In genomic region chr7:67562176-67562575, GRCm38 (mm10) we compare ENCODE assay signal across 10 mouse cellular contexts.
A peak's percentile ranks its signal among the peaks of the same experiment; 100 is the strongest.
DNase-seq lines count a peak whose midpoint lies in the region; ATAC-seq lines count a peak whose summit lies in the region.
"Had no signal": no experiment of that assay in that cellular context is flagged by ENCODE, and none has a peak within 500 bp of the region (broad histone marks: within the 10 kb centered on the region; RNA-seq: fewer than 3 reads in every experiment).

No protein-coding gene starts in this region.

- no peak overlapping the region for H3K4me3 ChIP-seq in embryonic facial prominence, embryonic 14.5 days (ENCODE audit: low read depth, low read length)
- no peak overlapping the region for H3K4me3 ChIP-seq in embryonic facial prominence, embryonic 10.5 days
- no peak overlapping the region for H3K4me3 ChIP-seq in heart, embryonic 10.5 days
- no peak overlapping the region for H3K4me3 ChIP-seq in intestine, embryonic 16.5 days (ENCODE audit: low read length)
- H3K4me3 ChIP-seq: hindbrain, embryonic 15.5 days; midbrain, embryonic 12.5 days had no signal

- 51% methylated on average over 12 of the region's 12 CpGs for WGBS in embryonic facial prominence, embryonic 14.5 days
- 54% methylated on average over 12 of the region's 12 CpGs for WGBS in embryonic facial prominence, embryonic 10.5 days
- WGBS in heart, embryonic 10.5 days = 48% methylated on average over 12 of the region's 12 CpGs
- WGBS in intestine, embryonic 16.5 days = 61% methylated on average over 12 of the region's 12 CpGs

- peak; percentile 36 for DNase-seq in embryonic facial prominence, embryonic 14.5 days (ENCODE audit: low spot score)
- DNase-seq in embryonic facial prominence, embryonic 10.5 days (ENCODE audit: low spot score) = no peak
- DNase-seq in cerebellum, adult 11-12 months = peak; percentile 88
- DNase-seq in heart, embryonic 10.5 days (ENCODE audit: low spot score) = no peak
- peak; percentile 66 to 67 for DNase-seq in lung, adult 18-20 months
- DNase-seq in embryo, embryonic 10 days (ENCODE audit: low spot score) = no peak
- DNase-seq in left cerebral cortex, postnatal 14 days (ENCODE audit: low spot score in 2 of 2) = no peak

- H3K4me2 ChIP-seq in embryonic facial prominence, embryonic 14.5 days (ENCODE audit: low read depth, low read length) = 0 out of 2 replicates have a peak overlapping the region, but pooled peaks have one; percentile 15
- no peak overlapping the region for H3K4me2 ChIP-seq in intestine, embryonic 16.5 days (ENCODE audit: low read depth, low read length)
- H3K4me2 ChIP-seq: hindbrain, embryonic 15.5 days; midbrain, embryonic 12.5 days had no signal

- H3K36me3 ChIP-seq in embryonic facial prominence, embryonic 14.5 days (ENCODE audit: control insufficient read depth, insufficient read depth, low read length) = no peaks in the 10 kb centered on the region
- no peaks in the 10 kb centered on the region for H3K36me3 ChIP-seq in embryonic facial prominence, embryonic 10.5 days (replicated peaks)
- H3K36me3 ChIP-seq in heart, embryonic 10.5 days = no peaks in the 10 kb centered on the region
- H3K36me3 ChIP-seq in intestine, embryonic 16.5 days (ENCODE audit: control insufficient read depth, insufficient read depth, low read length) = no peaks in the 10 kb centered on the region
- H3K36me3 ChIP-seq: hindbrain, embryonic 15.5 days; midbrain, embryonic 12.5 days had no signal

- peak overlapping the region; percentile 8; the same call in 1 of the 2 replicates for H3K9ac ChIP-seq in embryonic facial prominence, embryonic 14.5 days (ENCODE audit: low read depth, low read length)
- H3K9ac ChIP-seq in intestine, embryonic 16.5 days (ENCODE audit: low read depth, low read length) = no peak overlapping the region
- H3K9ac ChIP-seq: hindbrain, embryonic 15.5 days; midbrain, embryonic 12.5 days had no signal

- no peak overlapping the region; the same call in 1 of the 2 replicates for H3K27ac ChIP-seq in embryonic facial prominence, embryonic 14.5 days (replicated peaks; ENCODE audit: low read depth, low read length)
- no peak overlapping the region for H3K27ac ChIP-seq in embryonic facial prominence, embryonic 10.5 days (replicated peaks)
- H3K27ac ChIP-seq in heart, embryonic 10.5 days = peak overlapping the region; percentile 70
- no peak overlapping the region for H3K27ac ChIP-seq in intestine, embryonic 16.5 days (ENCODE audit: low read length)
- H3K27ac ChIP-seq: hindbrain, embryonic 15.5 days; midbrain, embryonic 12.5 days had no signal

- no peaks in the 10 kb centered on the region for H3K27me3 ChIP-seq in embryonic facial prominence, embryonic 14.5 days (replicated peaks; ENCODE audit: control insufficient read depth, insufficient read depth, low read length)
- H3K27me3 ChIP-seq in embryonic facial prominence, embryonic 10.5 days (replicated peaks; ENCODE audit: low read depth, poor library complexity, severe bottlenecking) = no peaks in the 10 kb centered on the region
- no peaks in the 10 kb centered on the region for H3K27me3 ChIP-seq in heart, embryonic 10.5 days (ENCODE audit: insufficient read depth, poor library complexity, severe bottlenecking)
- H3K27me3 ChIP-seq in intestine, embryonic 16.5 days (replicated peaks; ENCODE audit: control insufficient read depth, insufficient read depth, low read length) = no peaks in the 10 kb centered on the region
- H3K27me3 ChIP-seq: hindbrain, embryonic 15.5 days; midbrain, embryonic 12.5 days had no signal

- no peaks in the 10 kb centered on the region for H3K9me3 ChIP-seq in embryonic facial prominence, embryonic 14.5 days (ENCODE audit: control insufficient read depth, low read length)
- H3K9me3 ChIP-seq in embryonic facial prominence, embryonic 10.5 days = no peaks in the 10 kb centered on the region
- no peaks in the 10 kb centered on the region for H3K9me3 ChIP-seq in heart, embryonic 10.5 days
- H3K9me3 ChIP-seq in intestine, embryonic 16.5 days (ENCODE audit: control insufficient read depth, low read length) = no peaks in the 10 kb centered on the region
- H3K9me3 ChIP-seq: hindbrain, embryonic 15.5 days; midbrain, embryonic 12.5 days had no signal

- intact Hi-C loops in left cerebral cortex, postnatal 14 days (cut with DNase I) = no loop called here

- peaks cover 13% of the 10 kb centered on the region; the same call in 1 of the 2 replicates for H3K4me1 ChIP-seq in embryonic facial prominence, embryonic 14.5 days (ENCODE audit: control insufficient read depth, insufficient read depth, low read length)
- H3K4me1 ChIP-seq in embryonic facial prominence, embryonic 10.5 days = peaks cover 15% of the 10 kb centered on the region
- peaks cover 22% of the 10 kb centered on the region for H3K4me1 ChIP-seq in heart, embryonic 10.5 days
- H3K4me1 ChIP-seq in intestine, embryonic 16.5 days (ENCODE audit: control insufficient read depth, insufficient read depth, low read length) = no peaks in the 10 kb centered on the region
- H3K4me1 ChIP-seq: hindbrain, embryonic 15.5 days; midbrain, embryonic 12.5 days had no signal

- ATAC-seq in embryonic facial prominence, embryonic 14.5 days (ENCODE audit: low read depth) = no peak
- ATAC-seq in intestine, embryonic 16.5 days = no peak

Comparison
In these comparisons a context has a peak if more than half of its experiments do, and no peak if none do; other contexts are left out.
1. DNase-seq: peak in embryonic facial prominence, embryonic 14.5 days (single experiment), cerebellum, adult 11-12 months (single experiment) and lung, adult 18-20 months (2 of 2); none in embryonic facial prominence, embryonic 10.5 days (single experiment), heart, embryonic 10.5 days (single experiment), embryo, embryonic 10 days (single experiment) and left cerebral cortex, postnatal 14 days (0 of 2).